Mouse (Mus musculus): ENCODE measurements around the gene Dclk2. TPM values are rescaled to one million over a fixed set of nuclear protein-coding genes. Genes with fewer than 3 reads are reported as not detected.
A peak's percentile ranks its signal among the peaks of the same experiment; 100 is the strongest.

The Dclk2 gene
- total RNA-seq, 2 experiments from 2014 or later, result 109 to 112 TPM

DNA sequence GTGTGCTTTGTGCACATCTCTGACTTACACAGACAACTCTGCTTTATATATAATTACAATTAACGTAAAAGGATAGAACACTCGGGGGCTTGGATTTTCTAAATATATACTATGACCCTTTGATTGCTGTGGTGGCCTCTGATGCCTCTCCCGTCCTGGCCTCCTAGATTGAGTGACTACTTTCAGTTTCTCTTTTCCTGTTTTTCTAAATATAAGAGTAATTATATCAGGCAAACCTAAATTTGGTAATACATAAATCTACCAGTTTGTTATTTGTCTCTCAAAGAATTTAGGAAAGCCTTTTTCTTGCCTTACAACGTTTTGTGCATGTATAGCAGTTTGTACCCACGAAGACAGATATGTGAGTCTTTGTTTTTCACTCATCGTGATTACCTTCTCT, 161.9 kb downstream of the Dclk2 start:
- DNase-seq, result no peak

DNA sequence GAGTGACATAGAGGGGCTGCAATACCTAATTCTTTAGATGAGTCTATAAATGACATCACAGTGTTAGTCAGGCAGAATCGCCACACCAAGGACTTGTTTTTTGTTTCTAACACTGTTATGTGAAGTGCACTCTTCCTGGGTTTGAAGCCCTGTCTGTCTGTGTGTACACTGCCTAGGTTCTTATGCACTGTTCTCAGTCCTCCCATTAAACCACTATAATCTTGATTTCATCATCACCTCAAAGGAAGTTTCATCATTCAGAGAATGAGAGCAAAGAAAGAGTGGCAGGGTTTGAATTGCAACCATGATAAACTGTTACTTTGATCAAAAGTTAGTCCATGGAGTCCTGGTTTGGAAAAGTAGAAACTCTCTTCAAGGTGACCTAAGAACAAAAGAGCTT, 164.1 kb downstream of the Dclk2 start:
- DNase-seq, result no peak

DNA sequence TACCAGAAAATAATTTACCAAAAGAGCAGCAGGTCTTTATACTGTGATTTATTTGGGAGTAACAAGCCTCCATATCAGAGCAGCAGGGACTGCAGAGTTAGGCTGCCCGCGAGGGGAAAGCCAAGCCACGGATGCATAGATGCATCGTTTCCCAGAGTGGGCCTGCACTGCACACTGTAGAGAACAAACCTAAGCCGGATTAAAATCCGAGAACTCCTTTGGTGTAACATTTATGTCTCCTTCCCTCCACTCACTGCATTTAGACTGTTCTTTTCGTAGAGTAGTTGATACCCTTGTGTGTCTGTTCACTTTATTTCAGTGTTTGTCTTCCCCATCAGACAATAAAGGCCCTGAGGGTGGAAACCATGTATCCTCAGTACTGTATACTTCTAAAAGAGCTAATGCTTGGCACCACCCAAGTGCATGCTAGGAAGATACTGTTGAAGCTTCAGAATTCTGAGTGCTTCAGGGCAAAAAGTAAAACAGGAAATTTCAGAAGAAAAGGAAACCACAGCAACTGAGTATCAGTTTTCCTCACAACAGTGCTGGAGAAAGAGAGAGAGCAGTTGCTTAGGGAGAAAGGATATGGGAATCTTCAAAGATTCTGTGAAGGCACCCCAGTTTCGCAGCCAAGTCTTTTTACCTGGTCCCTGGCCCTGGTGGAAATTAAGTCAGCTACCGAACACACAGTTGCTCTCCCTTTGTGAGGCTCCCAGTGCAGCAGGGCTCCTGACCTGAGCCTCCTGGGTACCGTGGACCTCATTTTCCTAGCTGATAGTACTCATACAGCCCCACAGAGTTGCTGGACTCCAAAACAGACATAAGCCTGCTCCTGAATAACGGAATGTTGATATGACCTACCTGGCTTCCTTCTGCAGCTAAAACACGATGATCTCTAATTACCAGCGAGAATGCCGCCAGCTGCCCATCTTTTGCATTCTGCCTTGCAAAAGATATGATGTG, 165.8 kb downstream of the Dclk2 start:
- DNase-seq, result no peak

DNA sequence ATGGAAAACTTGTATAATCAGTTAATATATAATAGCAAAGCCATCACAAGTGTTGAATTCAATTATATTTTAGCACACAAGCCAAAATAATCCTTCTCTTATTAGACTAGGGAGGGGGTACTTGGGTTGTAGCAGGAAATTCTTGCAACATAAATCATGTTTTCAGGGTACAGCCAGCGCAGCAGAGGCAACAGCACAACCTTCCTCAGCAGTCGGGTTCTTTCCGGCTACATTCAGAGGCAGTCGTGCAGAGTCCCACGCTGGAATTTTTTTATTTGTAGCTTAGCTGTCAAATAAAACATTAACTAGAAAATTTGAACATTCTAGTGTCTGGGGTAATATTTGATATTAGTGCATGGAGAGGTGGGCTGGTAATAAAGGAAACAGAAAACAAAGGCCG, 166.5 kb downstream of the Dclk2 start:
- DNase-seq, result no peak

DNA sequence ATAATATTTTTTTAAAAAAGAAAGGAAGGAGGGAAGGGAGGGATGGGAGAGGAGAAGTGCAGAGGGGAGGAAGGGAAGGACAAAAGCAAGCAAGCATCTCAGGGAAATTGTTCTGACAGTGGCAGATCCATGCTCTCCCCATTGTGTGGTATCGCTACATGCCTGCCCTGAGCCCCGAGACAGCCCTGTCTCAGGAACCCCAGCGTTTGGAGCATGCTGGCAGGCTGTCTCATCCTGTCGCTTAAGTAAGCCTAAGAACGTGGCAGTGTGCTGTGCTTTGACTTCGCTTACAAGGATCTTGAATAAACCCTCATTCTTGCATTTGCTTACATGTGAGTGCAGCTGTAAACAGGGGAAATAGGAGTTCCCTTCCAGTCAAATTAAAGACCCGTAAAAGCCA, 170.0 kb downstream of the Dclk2 start:
- DNase-seq, result no peak

DNA sequence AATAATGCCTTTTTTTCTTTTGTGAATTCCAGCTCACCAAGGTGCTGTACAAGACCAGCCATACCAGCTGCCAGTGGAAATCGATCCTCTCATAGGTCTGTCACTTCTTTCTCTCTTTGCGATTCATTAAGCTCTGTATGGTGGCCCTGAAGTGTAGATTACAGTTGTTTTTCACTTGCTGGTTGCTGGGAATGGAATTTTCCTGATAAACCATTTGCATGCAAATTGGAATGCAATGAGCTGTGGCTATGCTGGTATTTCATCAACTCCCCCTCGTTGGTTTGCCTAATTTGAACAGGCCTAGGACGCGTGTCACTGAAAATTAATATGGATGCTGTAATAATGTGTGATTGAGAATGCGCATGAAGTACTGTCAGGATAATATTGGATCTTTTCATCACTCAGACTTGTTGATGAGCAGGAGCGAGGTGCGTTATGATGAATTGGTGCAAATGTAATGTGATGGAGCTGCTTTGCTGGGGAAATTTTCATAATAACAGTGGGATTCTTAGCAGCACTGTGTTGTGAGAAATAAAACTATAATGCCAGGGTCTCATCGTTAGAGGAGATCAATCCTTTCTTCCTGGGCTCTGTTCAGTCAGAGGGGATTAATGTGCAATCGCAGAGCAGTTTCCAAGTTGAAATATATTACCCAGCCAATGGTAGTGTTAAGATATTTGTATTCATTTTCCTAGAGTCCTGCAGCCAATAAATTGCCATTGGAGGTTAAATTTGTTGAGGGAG, 174.7 kb downstream of the Dclk2 start:
- DNase-seq, result no peak

DNA sequence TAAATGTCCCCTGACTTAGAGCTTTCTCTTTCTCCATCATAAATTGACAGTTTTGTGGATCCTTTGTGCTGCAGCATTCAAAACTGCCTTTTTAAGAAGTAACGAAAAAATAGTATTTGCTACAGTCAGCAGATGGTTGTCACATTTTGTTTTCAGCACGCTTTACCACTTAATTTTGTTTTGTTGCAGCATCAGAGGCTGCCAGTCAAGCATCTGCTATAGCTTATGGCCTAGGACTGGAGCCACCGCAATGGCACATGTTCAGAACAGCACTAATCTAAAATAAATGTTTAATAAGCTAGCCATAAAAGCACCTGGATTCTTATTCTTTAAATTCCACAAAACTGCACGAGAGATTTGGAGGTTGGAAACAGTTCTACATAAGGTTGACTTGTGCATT, 175.3 kb downstream of the Dclk2 start:
- DNase-seq, result peak; percentile 31 to 37

DNA sequence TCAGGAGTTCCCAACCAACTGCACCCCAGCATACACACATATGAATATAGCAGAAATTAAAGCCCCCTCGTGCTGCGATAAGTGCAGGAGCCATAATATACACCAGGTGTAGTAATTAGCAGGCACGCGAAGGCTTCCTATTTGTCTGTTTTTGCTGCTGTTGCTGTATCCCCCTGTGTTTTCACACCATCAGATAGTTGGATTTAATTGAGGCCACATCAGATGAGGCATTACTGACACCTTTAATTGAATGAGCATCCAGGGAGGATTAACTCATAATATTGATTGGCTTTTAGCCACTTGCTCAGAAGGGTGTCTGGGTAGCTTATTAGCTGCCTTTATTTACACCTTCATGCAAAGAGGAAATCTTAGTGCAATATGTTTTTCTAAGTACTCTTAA, 180.9 kb downstream of the Dclk2 start:
- no peak for DNase-seq

DNA sequence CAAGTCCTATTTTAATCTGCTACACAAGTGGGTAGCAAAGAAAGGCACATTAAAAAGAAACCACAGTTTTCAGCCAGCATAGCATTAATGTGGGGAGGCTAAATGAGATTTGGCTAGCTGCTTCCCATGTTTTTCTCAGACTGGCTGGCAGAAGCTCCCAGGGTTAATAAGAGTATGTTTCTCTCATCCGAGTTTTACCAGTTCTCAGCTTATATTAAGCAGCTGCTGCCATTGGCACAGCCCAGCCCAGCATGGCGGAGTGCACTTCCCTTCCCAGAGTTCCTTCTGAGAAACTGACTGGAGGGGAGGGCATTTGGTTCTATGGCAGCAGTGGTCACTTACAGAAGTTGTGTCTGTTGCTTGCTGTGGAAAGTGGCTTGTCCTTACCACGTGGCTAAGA, 181.8 kb downstream of the Dclk2 start:
- no peak for DNase-seq

Other genes with a start within 250 kb of the Dclk2 start
- under 1 TPM; 0.82 to 0.99 TPM for gene Cd1d1, start 78.6 kb upstream of the Dclk2 start, total RNA-seq (2021)

Data from layer of hippocampus, postnatal 36 days (tissue).